Mouse (Mus musculus) right cerebral cortex, postnatal 14 days (tissue): Measurements from ENCODE around the gene Gm13283.
"Not testable (repeated sequence)": the region's sequence is repeated elsewhere in the genome, so short reads cannot be mapped to it uniquely, and the experiment has no call there.

Source experiments
- DNase-seq: peaks from one replicate; pipeline ENCODE4 v3.0.0; 2022

Gm13283 gene

GRCm38 (mm10) chr4:88763384-88764018 is 3.6 kb downstream of the Gm13283 start:
- not testable (repeated sequence) for DNase-seq

GRCm38 (mm10) chr4:88773534-88773933 is 13.6 kb downstream of the Gm13283 start, which contains the start of gene Gm13290:
Gm13290 (plus strand) TSS chr4:88773834.
- not testable (repeated sequence) for DNase-seq

GRCm38 (mm10) chr4:88776622-88777021 is 16.7 kb downstream of the Gm13283 start, which contains the start of gene Gm13289:
Gm13289 (plus strand) TSS chr4:88776922.
- not testable (repeated sequence) for DNase-seq

GRCm38 (mm10) chr4:88779550-88779949 is 19.6 kb downstream of the Gm13283 start, which contains the start of gene Gm13272:
Gm13272 (plus strand) TSS chr4:88779850.
- DNase-seq: not testable (repeated sequence)

GRCm38 (mm10) chr4:88780320-88780719 is 20.4 kb downstream of the Gm13283 start:
- DNase-seq: not testable (repeated sequence)

- DNase-seq: not testable (repeated sequence)
Observed at GRCm38 (mm10) chr4:88781831-88782230, 21.9 kb downstream of the Gm13283 start, which contains the start of gene Ifnz. Ifnz (plus strand) TSS chr4:88782131.

GRCm38 (mm10) chr4:88782335-88782734 is 22.4 kb downstream of the Gm13283 start:
- DNase-seq: not testable (repeated sequence)

GRCm38 (mm10) chr4:88785409-88785808 is 25.5 kb downstream of the Gm13283 start, which contains the start of gene Gm13276:
Gm13276 (plus strand) TSS chr4:88785709.
- DNase-seq: not testable (repeated sequence)

GRCm38 (mm10) chr4:88788402-88788801 is 28.5 kb downstream of the Gm13283 start, which contains the start of gene Gm13277:
Gm13277 (plus strand) TSS chr4:88788632.
- DNase-seq: peak; percentile 48

- not testable (repeated sequence) for DNase-seq
Observed at GRCm38 (mm10) chr4:88791250-88791649, 31.3 kb downstream of the Gm13283 start, which contains the start of gene Gm13278. Gm13278 (plus strand) TSS chr4:88791550.

GRCm38 (mm10) chr4:88793936-88794675 is 34.2 kb downstream of the Gm13283 start, which contains the start of gene Gm13275:
Gm13275 (plus strand) TSS chr4:88794487.
- peak; percentile 6 for DNase-seq

- DNase-seq: not testable (repeated sequence)
Observed at GRCm38 (mm10) chr4:88797097-88797496, 37.2 kb downstream of the Gm13283 start, which contains the start of gene Gm13279. Gm13279 (plus strand) TSS chr4:88797397.

GRCm38 (mm10) chr4:88799365-88799764 is 39.4 kb downstream of the Gm13283 start, which contains the start of gene Gm13285:
Gm13285 (plus strand) TSS chr4:88799665.
- not testable (repeated sequence) for DNase-seq

- DNase-seq: not testable (repeated sequence)
Observed at GRCm38 (mm10) chr4:88802954-88803353, 43.0 kb downstream of the Gm13283 start, which contains the start of gene Gm13287. Gm13287 (plus strand) TSS chr4:88803254.

GRCm38 (mm10) chr4:88805231-88805630 is 45.3 kb downstream of the Gm13283 start, which contains the start of gene Gm13288:
Gm13288 (plus strand) TSS chr4:88805531.
- not testable (repeated sequence) for DNase-seq

GRCm38 (mm10) chr4:88805761-88806160 is 45.8 kb downstream of the Gm13283 start:
- DNase-seq: not testable (repeated sequence)
